8 mouse cellular contexts compared by ENCODE assay signal in genomic region chr9:53301801-53302311, GRCm38 (mm10). TPM values are rescaled to one million over a fixed set of nuclear protein-coding genes. Genes with fewer than 3 reads are reported as not detected.
DNase-seq lines count a peak whose midpoint lies in the region; ATAC-seq and TF ChIP-seq lines count a peak whose summit lies in the region.

No protein-coding gene starts in this region.

- H3K27ac ChIP-seq in embryonic facial prominence, embryonic 11.5 days (replicated peaks; ENCODE audit: low read depth, low read length), result no peak overlapping the region
- H3K27ac ChIP-seq in lung, embryonic 14.5 days (ENCODE audit: low read depth), result peak overlapping the region; percentile 86

- peak; percentile 31 to 34 for DNase-seq in frontal cortex, postnatal 36 days (ENCODE audit: low spot score in 2 of 2)
- DNase-seq in frontal cortex, postnatal 10 days (ENCODE audit: low spot score in 2 of 2), result no peak
- peak; percentile 3 for DNase-seq in embryonic facial prominence, embryonic 11.5 days (ENCODE audit: low spot score)
- peak; percentile 46 for DNase-seq in kidney, adult 11 months
- peak; percentile 39 for DNase-seq in lung, embryonic 14.5 days
- peak; percentile 22 for DNase-seq in retina, postnatal 1 day
- no peak for DNase-seq in gastrocnemius, postnatal 4 days (ENCODE audit: low spot score in 2 of 2)

- peak overlapping the region; percentile 75 for H3K4me3 ChIP-seq in E14TG2a.4 (replicated peaks; ENCODE audit: low read length)
- peak overlapping the region; percentile 17 for H3K4me3 ChIP-seq in embryonic facial prominence, embryonic 11.5 days (ENCODE audit: low read depth, low read length)
- H3K4me3 ChIP-seq in lung, embryonic 14.5 days (ENCODE audit: low read depth, low read length), result peak overlapping the region; percentile 43

- peak overlapping the region; percentile 70 for H3K4me2 ChIP-seq in embryonic facial prominence, embryonic 11.5 days (ENCODE audit: low read depth, low read length)
- H3K4me2 ChIP-seq in lung, embryonic 14.5 days, result peak overlapping the region; percentile 67

- no peaks in the 10 kb centered on the region for H3K9me3 ChIP-seq in E14TG2a.4 (ENCODE audit: low read length)
- no peaks in the 10 kb centered on the region for H3K9me3 ChIP-seq in embryonic facial prominence, embryonic 11.5 days (replicated peaks; ENCODE audit: control insufficient read depth, low read length)
- no peaks in the 10 kb centered on the region for H3K9me3 ChIP-seq in lung, embryonic 14.5 days (ENCODE audit: low read depth, low read length)

- H3K9ac ChIP-seq in embryonic facial prominence, embryonic 11.5 days (replicated peaks; ENCODE audit: low read length), result no peak overlapping the region
- peak overlapping the region; percentile 52 for H3K9ac ChIP-seq in lung, embryonic 14.5 days

- no peak for ATAC-seq in embryonic facial prominence, embryonic 11.5 days (replicated peaks; ENCODE audit: insufficient number of reproducible peaks, low FRiP score, low TSS enrichment, low read depth)
- peak; percentile 59 for ATAC-seq in lung, embryonic 14.5 days (ENCODE audit: insufficient read depth)

- H3K36me3 ChIP-seq in E14TG2a.4 (ENCODE audit: insufficient read depth, low read length), result no peaks in the 10 kb centered on the region
- H3K36me3 ChIP-seq in embryonic facial prominence, embryonic 11.5 days (replicated peaks; ENCODE audit: control insufficient read depth, insufficient read depth, low read depth, low read length), result no peaks in the 10 kb centered on the region
- no peaks in the 10 kb centered on the region for H3K36me3 ChIP-seq in lung, embryonic 14.5 days (ENCODE audit: insufficient read depth)

- H3K27me3 ChIP-seq in E14TG2a.4 (ENCODE audit: insufficient read depth, low read length), result peaks cover 25% of the 10 kb centered on the region
- H3K27me3 ChIP-seq in embryonic facial prominence, embryonic 11.5 days (ENCODE audit: control insufficient read depth, insufficient read depth, low read length), result no peaks in the 10 kb centered on the region; the same call in 1 of the 2 replicates
- H3K27me3 ChIP-seq in lung, embryonic 14.5 days (ENCODE audit: insufficient read depth, low read length), result peaks cover 16% of the 10 kb centered on the region; the same call in 1 of the 2 replicates

- H3K4me1 ChIP-seq in E14TG2a.4 (replicated peaks; ENCODE audit: low read depth, low read length), result peaks cover 20% of the 10 kb centered on the region
- no peaks in the 10 kb centered on the region for H3K4me1 ChIP-seq in embryonic facial prominence, embryonic 11.5 days (ENCODE audit: control insufficient read depth, insufficient read depth, low read length)
- H3K4me1 ChIP-seq in lung, embryonic 14.5 days (ENCODE audit: insufficient read depth), result no peaks in the 10 kb centered on the region

- no peak for TF ChIP-seq CTCF in E14TG2a.4 (conservative IDR thresholded peaks at IDR 0.05; ENCODE audit: low read length)
- no peak for TF ChIP-seq CTCF in lung, embryonic 14.5 days (IDR thresholded peaks at IDR 0.05; ENCODE audit: low read depth)

- 3% methylated on average over 19 of the region's 19 CpGs for WGBS in embryonic facial prominence, embryonic 11.5 days
- WGBS in lung, embryonic 14.5 days, result 2% methylated on average over 19 of the region's 19 CpGs

RNA-seq across cellular contexts. Expression of gene Exph5, which starts 0.4 kb away (rescaled TPM):
- 0.85 and 0.98 TPM in 2 replicates for polyA plus RNA-seq in embryonic facial prominence, embryonic 11.5 days (2014; fragmentation: Nextera tagmentation; extraction: Ambion mirVana)
- 5.0 and 5.6 TPM in 2 replicates for polyA plus RNA-seq in lung, embryonic 14.5 days (2014; fragmentation: Nextera tagmentation; extraction: Ambion mirVana)
- under 1 TPM; 0.15 to 0.21 TPM for total RNA-seq in gastrocnemius, postnatal 4 days (2021)

RNA-seq across cellular contexts. Expression of gene Ddx10, which starts 54.0 kb away (rescaled TPM):
- polyA plus RNA-seq in embryonic facial prominence, embryonic 11.5 days (2014; fragmentation: Nextera tagmentation; extraction: Ambion mirVana), result 33.7 and 37.4 TPM in 2 replicates
- polyA plus RNA-seq in lung, embryonic 14.5 days (2014; fragmentation: Nextera tagmentation; extraction: Ambion mirVana), result 29.4 and 30.8 TPM in 2 replicates
- 10 to 100 TPM; 14.0 to 17.0 TPM for total RNA-seq in gastrocnemius, postnatal 4 days (2021)

Comparison
In these comparisons a context has a peak if more than half of its experiments do, and no peak if none do; other contexts are left out.
1. DNase-seq: peak in frontal cortex, postnatal 36 days (2 of 2), embryonic facial prominence, embryonic 11.5 days (single experiment), kidney, adult 11 months (single experiment), lung, embryonic 14.5 days (single experiment) and retina, postnatal 1 day (single experiment); none in frontal cortex, postnatal 10 days (0 of 2) and gastrocnemius, postnatal 4 days (0 of 2).
2. H3K4me3 ChIP-seq: peak in every context shown above with its lines; median percentile 75 in E14TG2a.4; 43 in lung, embryonic 14.5 days; 17 in embryonic facial prominence, embryonic 11.5 days.